Mouse (Mus musculus) spleen, postnatal 10 days (tissue): Measurements from ENCODE around the gene Izumo4.

Experiments
- DNase-seq, 2 experiments: peaks; one replicate each; pipeline ENCODE4 v3.0.0; 2021 to 2022; ENCODE audit warnings: low spot score in 2 of 2

Gene Izumo4

GRCm38 (mm10) chr10:80701721-80702535 is at the start of gene Izumo4, which contains the start of gene Mob3a:
Izumo4 (plus strand) TSS chr10:80702184.
Mob3a (minus strand) TSS chr10:80701977.
- DNase-seq, result peak; percentile 94 to 96

- DNase-seq, result no peak
Measured at GRCm38 (mm10) chr10:80653156-80653720, 48.7 kb upstream of the Izumo4 start.

- DNase-seq, result no peak
Measured at GRCm38 (mm10) chr10:80654866-80655265, 47.1 kb upstream of the Izumo4 start.

GRCm38 (mm10) chr10:80655406-80656129 is 46.4 kb upstream of the Izumo4 start:
- DNase-seq, result no peak

GRCm38 (mm10) chr10:80656130-80656862 is 45.7 kb upstream of the Izumo4 start:
- DNase-seq, result peak; percentile 97 to 99

- DNase-seq, result peak in 1 of 2 experiments; percentile 70
Measured at GRCm38 (mm10) chr10:80656863-80657623, 44.9 kb upstream of the Izumo4 start, which contains the start of gene Btbd2. Btbd2 (minus strand) TSS chr10:80657071.

- DNase-seq, result no peak
Measured at GRCm38 (mm10) chr10:80658194-80658840, 43.7 kb upstream of the Izumo4 start.

- peak in 1 of 2 experiments; percentile 53 for DNase-seq
Measured at GRCm38 (mm10) chr10:80658841-80659202, 43.2 kb upstream of the Izumo4 start.

- DNase-seq, result peak; percentile 77 to 90
Measured at GRCm38 (mm10) chr10:80659213-80659612, 42.8 kb upstream of the Izumo4 start.

- peak; percentile 67 to 88 for DNase-seq
Measured at GRCm38 (mm10) chr10:80661149-80661548, 40.8 kb upstream of the Izumo4 start.

GRCm38 (mm10) chr10:80663485-80664196 is 38.3 kb upstream of the Izumo4 start:
- peak in 1 of 2 experiments; percentile 32 for DNase-seq

- peak; percentile 26 to 75 for DNase-seq
Measured at GRCm38 (mm10) chr10:80664197-80665015, 37.6 kb upstream of the Izumo4 start.

- DNase-seq, result peak in 1 of 2 experiments; percentile 39
Measured at GRCm38 (mm10) chr10:80665016-80665380, 37.0 kb upstream of the Izumo4 start.

GRCm38 (mm10) chr10:80665459-80665858 is 36.5 kb upstream of the Izumo4 start:
- DNase-seq, result peak in 1 of 2 experiments; percentile 28

GRCm38 (mm10) chr10:80665981-80666733 is 35.8 kb upstream of the Izumo4 start:
- DNase-seq, result no peak

- DNase-seq, result no peak
Measured at GRCm38 (mm10) chr10:80666837-80667412, 35.1 kb upstream of the Izumo4 start.

GRCm38 (mm10) chr10:80668614-80669013 is 33.4 kb upstream of the Izumo4 start:
- peak in 1 of 2 experiments; percentile 53 for DNase-seq

- DNase-seq, result no peak
Measured at GRCm38 (mm10) chr10:80669018-80669417, 33.0 kb upstream of the Izumo4 start.
